Mouse (Mus musculus): ENCODE measurements around the gene Fubp1.

DNA sequence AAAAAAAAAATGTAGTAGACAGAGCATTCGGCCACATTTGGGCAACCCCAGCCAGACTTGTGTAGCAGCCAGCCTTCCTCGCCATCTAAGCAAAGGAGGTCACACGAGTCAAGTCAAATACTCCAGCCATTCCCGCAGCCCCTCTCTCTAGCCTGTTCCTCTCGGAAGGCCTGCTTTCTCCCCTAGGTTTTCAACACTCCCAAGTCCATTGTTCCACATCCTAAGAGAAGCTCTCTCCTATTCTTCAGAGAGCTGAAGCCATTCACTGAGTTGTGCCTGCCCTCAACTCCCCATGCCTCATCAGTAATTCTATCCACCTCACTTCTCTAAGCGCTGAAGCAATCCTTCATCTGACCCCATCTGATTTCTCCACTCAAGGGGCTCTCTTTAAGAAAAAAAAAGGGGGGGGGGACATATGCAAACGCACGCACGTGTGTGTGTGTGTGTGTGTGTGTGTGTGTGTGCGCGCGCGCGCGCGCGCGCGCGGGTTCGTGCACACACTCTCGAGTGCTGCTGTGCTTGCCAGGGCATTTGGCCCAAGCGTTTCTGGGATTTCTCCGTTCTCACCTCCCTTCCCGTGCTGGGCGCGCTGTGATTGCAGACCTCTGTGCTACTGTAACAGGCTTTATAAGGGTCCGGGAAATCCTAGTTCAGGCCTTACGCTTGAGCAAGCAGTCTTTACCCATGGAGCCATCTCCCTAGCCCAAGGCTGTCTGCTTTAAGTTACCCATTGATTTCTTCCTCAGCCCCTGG is 43.3 kb upstream of the Fubp1 start:
- no peak for TF ChIP-seq CTCF (IDR thresholded peaks at IDR 0.05)
- no peak for TF ChIP-seq EP300 (IDR thresholded peaks at IDR 0.05)
